Mouse (Mus musculus): ENCODE measurements around the gene Hacl1.

GRCm38 (mm10) chr14:31596408-31596807, 44.7 kb downstream of the Hacl1 start:
- no peak for TF ChIP-seq GATA1 (IDR thresholded peaks at IDR 0.05; ENCODE audit: low read length)
- no peak for TF ChIP-seq TAL1 (IDR thresholded peaks at IDR 0.05; ENCODE audit: low read length)
